Mouse (Mus musculus) neural tube, embryonic 12.5 days (tissue): Measurements from ENCODE around the gene Gnb2. TPM values are rescaled to one million over a fixed set of nuclear protein-coding genes. Genes with fewer than 3 reads are reported as not detected.

Source experiments
- ATAC-seq: fragments of 200-750 bp; cut with Nextera tagmentation; 2 replicates; pipeline ENCODE4 v1.8.0; 2017; ENCODE audit warnings: low read depth, mild to moderate bottlenecking, moderate TSS enrichment, moderate library complexity; ENCODE audit not compliant: low FRiP score
- H3K27ac ChIP-seq: fragments of 300-500 bp; sonication (generic); 2 replicates; pipeline ENCODE4 v1.5.1; 2016
- H3K27me3 ChIP-seq: fragments of 300-500 bp; sonication (generic); replicated peaks from 2 replicates; pipeline ENCODE4 v1.6.1; 2016; ENCODE audit warnings: mild to moderate bottlenecking
- H3K36me3 ChIP-seq: fragments of 300-500 bp; sonication (generic); 2 replicates; pipeline ENCODE4 v1.6.1; 2016; ENCODE audit warnings: mild to moderate bottlenecking
- H3K4me1 ChIP-seq: fragments of 300-500 bp; sonication (generic); 2 replicates; pipeline ENCODE4 v1.6.1; 2016
- H3K4me2 ChIP-seq: fragments of 300-500 bp; sonication (generic); replicated peaks from 2 replicates; pipeline ENCODE4 v1.6.1; 2016; ENCODE audit warnings: mild to moderate bottlenecking
- H3K4me3 ChIP-seq: fragments of 300-500 bp; sonication (generic); 2 replicates; pipeline ENCODE4 v1.5.1; 2016
- H3K9ac ChIP-seq: fragments of 300-500 bp; sonication (generic); 2 replicates; pipeline ENCODE4 v1.6.1; 2016; ENCODE audit warnings: mild to moderate bottlenecking
- H3K9me3 ChIP-seq: fragments of 300-500 bp; sonication (generic); 2 replicates; pipeline ENCODE4 v1.6.1; 2016; ENCODE audit warnings: mild to moderate bottlenecking
- WGBS: fragments of 180-500 bp; shearing (Covaris S2); methylation state at CpG from one replicate; pipeline ENCODE4 v1.1.7; 2016; 5-methylcytosine and 5-hydroxymethylcytosine counted together
- polyA plus RNA-seq: library from polyadenylated mRNA; unstranded; fragments of >200 nt; fragmentation: Nextera tagmentation; extraction: Ambion mirVana; gene quantifications from 2 replicates; pipeline ENCODE4 v1.2.1, GENCODE M21; 2016

Gene Gnb2
- polyA plus RNA-seq, 1 experiment from 2014 or later, result 468 TPM

- Histone ChIP-seq H3K4me1 (peaks cover 38% of the 10 kb centered on the region), H3K27ac (0 out of 2 replicates have a peak overlapping the region, but pooled peaks have one; percentile 15), H3K27me3 (no peaks in the 10 kb centered on the region), H3K9ac (no peak overlapping the region), H3K36me3 (peaks cover 82% of the 10 kb centered on the region), H3K4me2 (no peak overlapping the region), H3K9me3 (no peaks in the 10 kb centered on the region), H3K4me3 (no peak overlapping the region)
- WGBS, result 47% methylated on average over 16 of the region's 16 CpGs
- no peak for ATAC-seq
These were observed 6.9 kb downstream of the Gnb2 start for GRCm38 (mm10) chr5:137526192-137526936.

GRCm38 (mm10) chr5:137525511-137525910 lies 7.8 kb downstream of the Gnb2 start:
- peak overlapping the region; percentile 35; the same call in 1 of the 2 replicates for H3K9ac ChIP-seq
- WGBS, result 80% methylated on average over 16 of the region's 16 CpGs
- peak overlapping the region; percentile 10; the same call in 1 of the 2 replicates for H3K27ac ChIP-seq
- H3K4me3 ChIP-seq, result no peak overlapping the region
- no peak overlapping the region for H3K4me2 ChIP-seq
- no peak for ATAC-seq
- H3K27me3 ChIP-seq, result no peaks in the 10 kb centered on the region
- peaks cover 36% of the 10 kb centered on the region for H3K4me1 ChIP-seq
- H3K36me3 ChIP-seq, result peaks cover 90% of the 10 kb centered on the region
- H3K9me3 ChIP-seq, result no peaks in the 10 kb centered on the region

- no peak overlapping the region for H3K4me2 ChIP-seq
- H3K27me3 ChIP-seq, result no peaks in the 10 kb centered on the region
- no peak overlapping the region; the same call in 1 of the 2 replicates for H3K9ac ChIP-seq
- H3K9me3 ChIP-seq, result no peaks in the 10 kb centered on the region
- H3K4me3 ChIP-seq, result no peak overlapping the region
- ATAC-seq, result no peak
- H3K36me3 ChIP-seq, result peaks cover 97% of the 10 kb centered on the region
- WGBS, result 90% methylated on average over 13 of the region's 13 CpGs
- H3K4me1 ChIP-seq, result peaks cover 28% of the 10 kb centered on the region
- H3K27ac ChIP-seq, result no peak overlapping the region
These were observed 8.6 kb downstream of the Gnb2 start for GRCm38 (mm10) chr5:137524671-137525070.

DNA sequence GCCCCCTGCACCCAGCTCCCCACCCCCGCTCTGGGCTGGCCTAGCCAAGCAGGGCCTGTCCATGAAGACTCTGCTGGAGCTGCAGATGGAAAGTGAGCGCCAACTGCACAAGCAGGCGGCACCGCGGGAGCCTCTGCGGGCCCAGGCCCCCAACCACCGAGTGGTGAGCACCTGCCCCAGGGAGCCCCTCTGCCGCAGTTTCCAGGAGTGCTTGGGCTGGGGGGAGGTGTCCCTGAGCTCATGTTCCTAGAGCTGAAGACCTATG lies 9.1 kb downstream of the Gnb2 start:
- Histone ChIP-seq H3K27ac (no peak overlapping the region), H3K27me3 (no peaks in the 10 kb centered on the region), H3K4me2 (no peak overlapping the region), H3K4me3 (no peak overlapping the region), H3K36me3 (peaks cover 97% of the 10 kb centered on the region), H3K4me1 (peaks cover 23% of the 10 kb centered on the region), H3K9me3 (no peaks in the 10 kb centered on the region), H3K9ac (no peak overlapping the region)
- no peak for ATAC-seq
- 87% methylated on average over 8 of the region's 8 CpGs for WGBS

- H3K4me1 ChIP-seq, result peaks cover 22% of the 10 kb centered on the region; the same call in 1 of the 2 replicates
- H3K4me3 ChIP-seq, result no peak overlapping the region
- no peaks in the 10 kb centered on the region for H3K9me3 ChIP-seq
- no peaks in the 10 kb centered on the region for H3K27me3 ChIP-seq
- ATAC-seq, result no peak
- H3K4me2 ChIP-seq, result no peak overlapping the region
- H3K36me3 ChIP-seq, result peaks cover 97% of the 10 kb centered on the region
- WGBS, result 82% methylated on average over 25 of the region's 25 CpGs
- no peak overlapping the region for H3K9ac ChIP-seq
- no peak overlapping the region for H3K27ac ChIP-seq
These were observed 9.7 kb downstream of the Gnb2 start for GRCm38 (mm10) chr5:137523396-137524250.

DNA sequence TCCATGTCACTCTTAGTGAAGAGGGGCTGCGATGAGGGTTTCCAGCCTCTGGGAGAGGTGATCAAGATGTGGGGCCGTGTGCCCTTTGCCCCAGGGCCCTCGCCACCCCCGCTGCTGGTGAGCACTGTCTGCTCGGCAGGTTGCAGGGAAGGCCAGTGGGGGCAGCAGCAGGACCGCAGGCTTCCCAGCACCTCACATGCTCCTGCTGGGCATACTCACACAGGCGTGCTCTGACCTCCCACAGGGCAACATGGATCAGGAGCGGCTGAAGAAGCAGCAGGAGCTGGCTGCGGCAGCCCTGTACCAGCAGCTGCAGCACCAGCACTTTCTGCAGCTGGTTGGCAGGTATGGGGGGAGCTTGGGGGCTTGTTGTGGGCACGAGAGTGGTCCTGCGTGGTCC lies 10.6 kb downstream of the Gnb2 start:
- Histone ChIP-seq H3K36me3 (peaks cover 92% of the 10 kb centered on the region), H3K9me3 (no peaks in the 10 kb centered on the region), H3K4me3 (no peak overlapping the region), H3K4me1 (peaks cover 16% of the 10 kb centered on the region; the same call in 1 of the 2 replicates), H3K27me3 (no peaks in the 10 kb centered on the region), H3K9ac (0 out of 2 replicates have a peak overlapping the region, but pooled peaks have one; percentile 2), H3K4me2 (no peak overlapping the region), H3K27ac (no peak overlapping the region)
- ATAC-seq, result no peak
- 77% methylated on average over 11 of the region's 11 CpGs for WGBS

- WGBS, result 79% methylated on average over 9 of the region's 9 CpGs
- Histone ChIP-seq H3K9ac (no peak overlapping the region; the same call in 1 of the 2 replicates), H3K36me3 (peaks cover 86% of the 10 kb centered on the region), H3K4me2 (no peak overlapping the region), H3K27ac (no peak overlapping the region), H3K4me1 (peaks cover 13% of the 10 kb centered on the region; the same call in 1 of the 2 replicates), H3K27me3 (no peaks in the 10 kb centered on the region), H3K9me3 (no peaks in the 10 kb centered on the region), H3K4me3 (no peak overlapping the region)
- ATAC-seq, result no peak
These were observed 11.4 kb downstream of the Gnb2 start for GRCm38 (mm10) chr5:137521861-137522260.

DNA sequence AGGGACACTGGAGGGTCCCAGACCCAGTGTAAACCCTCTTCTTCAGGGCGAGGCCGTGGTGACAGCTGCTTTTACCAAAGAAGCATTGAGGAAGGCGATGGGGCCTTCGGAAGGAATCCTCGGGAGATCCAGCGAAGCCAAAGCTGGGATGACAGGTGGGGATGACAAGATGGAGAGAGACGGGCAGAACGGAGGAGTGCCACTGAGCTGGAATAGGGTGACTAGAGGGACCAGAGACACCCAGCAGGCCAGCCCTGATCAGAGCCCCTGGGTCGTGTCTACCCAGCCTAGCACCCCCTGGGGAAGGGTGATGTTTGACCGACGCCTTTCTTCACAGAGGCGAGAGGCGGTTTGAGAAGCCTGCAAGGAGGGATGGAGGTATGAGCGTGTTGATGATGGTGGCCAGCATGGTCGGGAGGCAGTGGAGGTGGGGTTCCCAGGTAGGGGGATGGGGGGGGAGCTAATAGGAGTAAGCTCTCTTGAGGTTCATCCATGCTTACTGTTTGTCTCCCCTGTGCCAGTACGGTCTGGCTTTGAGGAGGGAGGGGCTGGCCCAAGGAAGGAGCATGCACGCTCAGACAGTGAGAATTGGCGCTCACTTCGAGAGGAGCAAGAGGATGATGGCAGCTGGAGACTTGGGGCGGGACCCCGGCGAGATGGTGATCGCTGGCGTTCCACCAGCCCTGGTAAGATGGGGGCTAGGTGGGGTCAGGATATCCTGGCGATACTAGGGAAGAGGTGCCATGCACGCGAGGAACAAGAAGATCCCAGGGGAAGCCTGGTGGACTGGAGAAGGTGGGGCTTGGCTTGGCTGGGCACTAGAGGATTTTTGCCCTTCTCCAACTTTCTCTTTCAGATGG lies 13.4 kb downstream of the Gnb2 start:
- no peak overlapping the region for H3K9ac ChIP-seq
- no peak overlapping the region for H3K4me3 ChIP-seq
- no peaks in the 10 kb centered on the region for H3K27me3 ChIP-seq
- 0 out of 2 replicates have a peak, but pooled peaks cover 3% of the 10 kb centered on the region for H3K4me1 ChIP-seq
- no peak overlapping the region for H3K4me2 ChIP-seq
- 90% methylated on average over 27 of the region's 27 CpGs for WGBS
- H3K36me3 ChIP-seq, result peaks cover 68% of the 10 kb centered on the region
- H3K27ac ChIP-seq, result no peak overlapping the region
- no peak for ATAC-seq
- H3K9me3 ChIP-seq, result no peaks in the 10 kb centered on the region

- Histone ChIP-seq H3K9ac (no peak within 1 kb of the TSS), H3K27ac (no peak within 1 kb of the TSS), H3K9me3 (no peaks in the 10 kb centered on the region), H3K4me2 (no peak within 1 kb of the TSS), H3K36me3 (peaks cover 53% of the 10 kb centered on the region), H3K4me1 (peaks cover 14% of the 10 kb centered on the region), H3K27me3 (no peaks in the 10 kb centered on the region), H3K4me3 (no peak within 1 kb of the TSS)
- ATAC-seq, result no peak
- 74% methylated on average over 5 of the region's 5 CpGs for WGBS
These were observed 14.9 kb downstream of the Gnb2 start, which contains the start of gene Gigyf1 for GRCm38 (mm10) chr5:137518436-137518835. Gigyf1 (plus strand) TSS chr5:137518548.

DNA sequence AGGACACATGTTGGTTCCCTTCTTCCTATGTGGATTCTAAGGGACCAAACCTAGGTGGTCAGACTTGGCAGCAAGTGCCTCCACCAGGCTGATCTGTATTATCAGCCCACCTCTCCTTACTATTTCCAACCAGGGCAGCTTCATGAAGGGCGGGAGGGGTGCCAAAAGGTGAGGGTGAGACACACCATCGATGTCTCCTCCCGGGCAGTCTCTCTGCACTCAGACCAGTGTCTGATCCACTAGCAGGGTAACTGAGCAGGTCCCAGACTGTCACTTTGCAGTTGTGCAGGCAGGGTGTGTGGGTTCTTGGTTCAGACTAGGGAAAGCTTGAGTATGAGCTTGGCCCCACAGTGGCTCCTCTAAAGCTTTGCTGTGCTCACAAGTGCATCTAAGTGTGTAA lies 18.5 kb downstream of the Gnb2 start:
- Histone ChIP-seq H3K9ac (no peak overlapping the region), H3K36me3 (peaks cover 17% of the 10 kb centered on the region), H3K27ac (no peak overlapping the region), H3K27me3 (no peaks in the 10 kb centered on the region), H3K4me1 (peaks cover 41% of the 10 kb centered on the region), H3K4me3 (no peak overlapping the region), H3K9me3 (no peaks in the 10 kb centered on the region), H3K4me2 (no peak overlapping the region)
- 91% methylated on average over 3 of the region's 3 CpGs for WGBS
- ATAC-seq, result no peak

DNA sequence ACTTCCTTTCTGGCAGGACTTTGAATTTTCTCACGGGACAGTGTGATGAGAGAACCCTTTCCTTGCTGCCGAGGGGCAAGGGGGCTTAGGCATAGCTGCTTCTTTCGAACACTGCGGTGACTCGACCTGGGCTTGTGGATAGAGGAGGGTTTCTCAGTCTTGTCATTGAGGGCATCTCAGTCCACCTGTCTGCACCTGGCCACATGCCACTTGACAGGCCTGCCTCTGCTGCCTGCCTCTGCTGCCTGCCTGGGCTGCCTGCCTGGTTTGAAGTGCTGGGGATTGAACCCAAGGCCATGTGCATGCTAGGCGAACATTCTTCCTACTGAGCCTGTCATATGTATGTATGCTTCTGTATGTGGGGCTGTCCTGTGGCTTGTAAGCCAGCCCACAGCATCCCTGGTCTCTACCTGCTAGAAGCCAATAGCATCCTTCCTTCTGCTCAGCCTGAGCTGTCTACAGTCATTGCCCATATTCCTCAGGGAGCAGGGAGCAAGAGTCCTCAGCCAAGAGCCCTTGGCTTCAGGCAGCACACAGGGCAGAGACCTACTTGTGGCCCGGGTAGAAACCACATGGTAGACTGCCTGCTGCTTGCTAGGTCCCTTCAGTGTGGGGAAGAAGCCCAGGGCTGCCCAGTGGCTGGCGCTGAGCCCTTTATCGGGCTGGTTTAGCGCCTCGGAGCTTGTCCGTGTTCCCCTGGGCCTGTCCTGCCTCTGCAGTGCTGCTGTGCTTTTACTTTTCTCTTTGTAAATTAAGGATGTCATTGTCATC lies 19.2 kb downstream of the Gnb2 start:
- 88% methylated on average over 12 of the region's 12 CpGs for WGBS
- Histone ChIP-seq H3K36me3 (peaks cover 10% of the 10 kb centered on the region), H3K27me3 (no peaks in the 10 kb centered on the region), H3K4me2 (0 out of 2 replicates have a peak overlapping the region, but pooled peaks have one; percentile 20), H3K9ac (no peak overlapping the region), H3K9me3 (no peaks in the 10 kb centered on the region), H3K27ac (no peak overlapping the region), H3K4me3 (no peak overlapping the region), H3K4me1 (peaks cover 43% of the 10 kb centered on the region)
- ATAC-seq, result no peak
